Mouse (Mus musculus) retina, postnatal 1 day (tissue): ENCODE results near the gene Rab31.
"Not testable (repeated sequence)": the region's sequence is repeated elsewhere in the genome, so short reads cannot be mapped to it uniquely, and the experiment has no call there.

Experiments
- DNase-seq: peaks from one replicate; pipeline ENCODE4 v3.0.0-alpha.2; 2012

Gene Rab31

GRCm38 (mm10) chr17:65658416-65658815 is 114.1 kb downstream of the Rab31 start:
- DNase-seq = no peak

GRCm38 (mm10) chr17:65657958-65658357 is 114.6 kb downstream of the Rab31 start:
- DNase-seq = no peak

- DNase-seq = no peak
Measured at GRCm38 (mm10) chr17:65656731-65657130, 115.8 kb downstream of the Rab31 start.

- no peak for DNase-seq
Measured at GRCm38 (mm10) chr17:65656076-65656475, 116.5 kb downstream of the Rab31 start.

- DNase-seq = no peak
Measured at GRCm38 (mm10) chr17:65655608-65656007, 116.9 kb downstream of the Rab31 start.

- DNase-seq = no peak
Measured at GRCm38 (mm10) chr17:65650598-65650997, 122.0 kb downstream of the Rab31 start.

GRCm38 (mm10) chr17:65649175-65649493 is 123.4 kb downstream of the Rab31 start:
- DNase-seq = no peak

GRCm38 (mm10) chr17:65648371-65649174 is 124.0 kb downstream of the Rab31 start:
- no peak for DNase-seq

- DNase-seq = no peak
Measured at GRCm38 (mm10) chr17:65647961-65648360, 124.6 kb downstream of the Rab31 start.

- DNase-seq = no peak
Measured at GRCm38 (mm10) chr17:65647226-65647625, 125.3 kb downstream of the Rab31 start.

- DNase-seq = no peak
Measured at GRCm38 (mm10) chr17:65643579-65643978, 129.0 kb downstream of the Rab31 start.

GRCm38 (mm10) chr17:65643051-65643521 is 129.5 kb downstream of the Rab31 start:
- DNase-seq = no peak

- DNase-seq = peak; percentile 43
Measured at GRCm38 (mm10) chr17:65642578-65642991, 130.0 kb downstream of the Rab31 start.

GRCm38 (mm10) chr17:65641734-65642218 is 130.8 kb downstream of the Rab31 start, which contains the start of gene Txndc2:
Gene Txndc2, minus strand, starts transcription at chr17:65642168.
- DNase-seq = no peak

- no peak for DNase-seq
Measured at GRCm38 (mm10) chr17:65639144-65639543, 133.4 kb downstream of the Rab31 start.

- DNase-seq = no peak
Measured at GRCm38 (mm10) chr17:65635715-65636360, 136.7 kb downstream of the Rab31 start.

GRCm38 (mm10) chr17:65629943-65630342 is 142.6 kb downstream of the Rab31 start:
- no peak for DNase-seq

- not testable (repeated sequence) for DNase-seq
Measured at GRCm38 (mm10) chr17:65628823-65629532, 143.6 kb downstream of the Rab31 start.

- no peak for DNase-seq
Measured at GRCm38 (mm10) chr17:65626301-65626700, 146.3 kb downstream of the Rab31 start.

GRCm38 (mm10) chr17:65625563-65625962 is 147.0 kb downstream of the Rab31 start:
- no peak for DNase-seq

GRCm38 (mm10) chr17:65623130-65623529 is 149.4 kb downstream of the Rab31 start:
- DNase-seq = no peak

- no peak for DNase-seq
Measured at GRCm38 (mm10) chr17:65618431-65618830, 154.1 kb downstream of the Rab31 start.

- no peak for DNase-seq
Measured at GRCm38 (mm10) chr17:65615678-65616077, 156.9 kb downstream of the Rab31 start.
